Mouse (Mus musculus) neural tube, embryonic 13.5 days (tissue): ENCODE data around the gene Prickle1. TPM values are rescaled to one million over a fixed set of nuclear protein-coding genes. Genes with fewer than 3 reads are reported as not detected.

ENCODE experiments used
- ATAC-seq: fragments of 200-750 bp; cut with Nextera tagmentation; 2 replicates; pipeline ENCODE4 v1.8.0; 2017; ENCODE audit warnings: low read depth, mild to moderate bottlenecking, moderate TSS enrichment, moderate library complexity
- H3K27ac ChIP-seq: fragments of 300-500 bp; sonication (generic); replicated peaks from 2 replicates; pipeline ENCODE4 v1.5.1; 2015; ENCODE audit warnings: moderate library complexity, mild to moderate bottlenecking, inconsistent platforms
- H3K27me3 ChIP-seq: fragments of 300-500 bp; sonication (generic); 2 replicates; pipeline ENCODE4 v1.6.1; 2015; ENCODE audit warnings: mild to moderate bottlenecking, inconsistent platforms
- H3K36me3 ChIP-seq: fragments of 300-500 bp; sonication (generic); 2 replicates; pipeline ENCODE4 v1.6.1; 2015; ENCODE audit warnings: mild to moderate bottlenecking, inconsistent platforms
- H3K4me1 ChIP-seq: fragments of 300-500 bp; sonication (generic); replicated peaks from 2 replicates; pipeline ENCODE4 v1.6.1; 2015; ENCODE audit warnings: inconsistent platforms
- H3K4me2 ChIP-seq: fragments of 300-500 bp; sonication (generic); 2 replicates; pipeline ENCODE4 v1.6.1; 2015; ENCODE audit warnings: inconsistent platforms, mild to moderate bottlenecking, moderate library complexity
- H3K4me3 ChIP-seq: fragments of 300-500 bp; sonication (generic); 2 replicates; pipeline ENCODE4 v1.5.1; 2015; ENCODE audit warnings: mild to moderate bottlenecking, inconsistent platforms
- H3K9ac ChIP-seq: fragments of 300-500 bp; sonication (generic); 2 replicates; pipeline ENCODE4 v1.6.1; 2015; ENCODE audit warnings: moderate library complexity, mild to moderate bottlenecking, inconsistent platforms
- H3K9me3 ChIP-seq: fragments of 300-500 bp; sonication (generic); 2 replicates; pipeline ENCODE4 v1.6.1; 2016; ENCODE audit warnings: inconsistent platforms
- WGBS: fragments of 180-500 bp; shearing (Covaris S2); methylation state at CpG from one replicate; pipeline ENCODE4 v1.1.7; 2015; 5-methylcytosine and 5-hydroxymethylcytosine counted together
- polyA plus RNA-seq: library from polyadenylated mRNA; unstranded; fragments of >200 nt; fragmentation: Nextera tagmentation; extraction: Ambion mirVana; gene quantifications from 2 replicates; pipeline ENCODE4 v1.2.1, GENCODE M21; 2015

The Prickle1 gene
- polyA plus RNA-seq, 1 experiment from 2014 or later: 16.5 TPM

DNA sequence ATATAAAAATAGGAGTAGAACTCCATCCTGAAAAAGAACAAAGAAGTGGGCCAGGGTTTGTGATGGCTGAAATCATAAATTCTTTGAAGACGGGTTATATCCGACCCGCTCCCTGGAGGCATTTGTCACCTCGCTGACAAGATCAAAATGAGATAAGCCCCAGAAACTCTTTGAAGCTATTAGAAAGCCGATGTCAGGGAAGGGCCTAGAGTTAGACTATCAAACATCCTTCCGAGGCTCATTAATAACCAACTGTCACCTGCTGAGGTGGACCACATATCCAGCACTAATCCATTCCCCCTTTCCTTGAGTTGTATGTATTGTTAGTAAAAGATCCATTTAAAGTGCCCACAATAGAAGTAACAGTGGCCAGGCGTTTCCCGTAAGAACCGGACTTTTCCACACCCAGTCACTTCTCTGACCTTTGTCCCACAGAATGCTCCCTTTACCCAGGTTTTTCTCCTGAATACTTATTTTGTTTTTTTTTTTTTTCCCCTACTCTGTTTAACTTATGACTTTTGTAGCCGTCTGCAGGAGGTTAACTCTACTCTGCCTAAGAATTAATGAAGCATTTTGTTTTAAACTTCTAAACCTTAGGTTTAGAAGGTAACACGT lies 24.7 kb downstream of the Prickle1 start:
- Histone ChIP-seq H3K9me3 (no peaks in the 10 kb centered on the region), H3K27ac (no peak overlapping the region), H3K4me2 (no peak overlapping the region), H3K4me3 (no peak overlapping the region), H3K9ac (no peak overlapping the region), H3K27me3 (no peaks in the 10 kb centered on the region), H3K36me3 (no peaks in the 10 kb centered on the region), H3K4me1 (peaks cover 21% of the 10 kb centered on the region)
- 45% methylated on average over 11 of the region's 11 CpGs for WGBS
- no peak for ATAC-seq

DNA sequence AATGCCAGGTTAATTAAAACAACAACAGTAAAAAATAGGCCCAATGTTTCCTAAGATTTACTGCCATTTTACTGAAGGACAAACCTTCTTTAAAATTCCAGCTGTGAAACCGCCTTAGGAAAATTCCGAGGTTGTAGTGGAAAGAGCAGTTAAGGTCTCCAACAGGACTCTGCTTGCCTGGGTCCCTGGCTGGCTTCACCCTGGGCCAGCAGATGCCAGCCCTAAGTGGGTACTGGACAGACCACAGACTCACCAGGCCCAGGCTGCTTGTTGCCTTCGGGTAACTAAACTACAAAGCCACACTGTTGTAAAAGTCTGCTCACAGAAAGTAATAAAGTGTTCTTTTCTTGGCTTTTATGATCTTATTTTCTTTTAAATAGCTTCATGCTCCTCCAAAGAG lies 26.8 kb downstream of the Prickle1 start:
- WGBS: 16% methylated on average over 3 of the region's 3 CpGs
- ATAC-seq: no peak
- no peak overlapping the region for H3K9ac ChIP-seq
- H3K4me3 ChIP-seq: no peak overlapping the region
- peaks cover 21% of the 10 kb centered on the region for H3K4me1 ChIP-seq
- H3K36me3 ChIP-seq: no peaks in the 10 kb centered on the region
- H3K27ac ChIP-seq: no peak overlapping the region
- no peaks in the 10 kb centered on the region for H3K27me3 ChIP-seq
- H3K4me2 ChIP-seq: no peak overlapping the region
- H3K9me3 ChIP-seq: no peaks in the 10 kb centered on the region

DNA sequence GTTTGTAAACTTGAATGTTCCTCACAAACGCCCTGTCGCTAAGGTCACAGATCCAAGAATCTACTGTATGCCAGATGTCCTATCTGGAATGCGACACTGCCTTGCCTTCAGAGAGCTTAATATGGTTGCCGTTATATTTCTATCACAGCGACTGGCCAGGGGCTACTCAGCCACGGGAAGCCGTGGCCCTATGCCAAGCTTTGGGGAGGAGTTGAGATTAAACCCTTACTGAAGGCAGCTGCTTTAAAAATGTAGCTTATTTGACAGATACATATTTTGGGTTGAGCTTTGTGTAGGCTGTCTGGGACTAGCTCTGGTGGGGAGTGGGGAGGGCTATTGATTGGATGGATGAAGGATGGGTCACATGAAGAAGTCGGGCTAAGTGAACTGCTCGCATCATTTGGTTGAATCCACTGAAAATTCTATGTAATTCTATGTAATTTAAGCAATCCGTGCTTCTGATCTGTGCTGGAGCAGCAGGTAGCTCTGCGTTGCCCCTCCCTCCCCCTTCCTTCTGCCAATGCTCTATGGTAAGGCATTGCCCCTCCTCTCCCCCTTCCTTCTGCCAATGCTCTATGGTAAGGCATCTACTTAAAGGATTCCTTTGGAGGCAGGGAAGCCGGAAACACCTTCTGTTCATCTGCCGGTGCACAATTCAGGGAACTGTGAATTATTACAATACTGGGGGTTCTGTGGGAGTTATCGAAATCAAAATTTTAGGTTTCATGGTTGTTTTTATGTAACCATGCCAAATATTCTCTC lies 28.0 kb downstream of the Prickle1 start:
- Histone ChIP-seq H3K36me3 (no peaks in the 10 kb centered on the region), H3K4me2 (no peak overlapping the region), H3K9ac (no peak overlapping the region), H3K27ac (no peak overlapping the region), H3K27me3 (no peaks in the 10 kb centered on the region), H3K4me3 (no peak overlapping the region), H3K9me3 (no peaks in the 10 kb centered on the region), H3K4me1 (peaks cover 21% of the 10 kb centered on the region)
- WGBS: 62% methylated on average over 14 of the region's 14 CpGs
- ATAC-seq: 0 out of 2 replicates have a peak, but pooled peaks have one; percentile 27

DNA sequence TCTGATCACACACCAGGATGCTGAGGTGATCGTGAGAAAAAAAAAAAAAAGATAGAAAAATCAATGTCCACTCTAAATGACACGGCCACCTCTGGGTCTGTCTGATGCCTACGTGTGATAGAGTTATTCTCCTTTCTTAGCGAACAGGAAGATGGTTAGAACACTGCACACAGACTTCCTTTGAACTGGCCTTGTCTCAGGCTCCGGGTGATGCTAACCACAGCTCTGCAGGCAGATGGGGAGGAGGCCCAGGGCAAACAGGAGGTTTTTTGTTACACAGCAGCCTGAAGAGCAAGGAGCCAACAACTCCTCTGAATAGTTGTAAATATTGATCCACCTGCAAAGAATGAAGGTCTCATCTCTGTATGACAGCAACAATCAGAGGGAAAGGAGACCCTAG lies 32.2 kb downstream of the Prickle1 start:
- no peaks in the 10 kb centered on the region for H3K27me3 ChIP-seq
- H3K36me3 ChIP-seq: 0 out of 2 replicates have a peak, but pooled peaks cover under 1% of the 10 kb centered on the region
- H3K9ac ChIP-seq: no peak overlapping the region
- H3K9me3 ChIP-seq: no peaks in the 10 kb centered on the region
- H3K4me2 ChIP-seq: no peak overlapping the region
- peaks cover 20% of the 10 kb centered on the region for H3K4me1 ChIP-seq
- no peak for ATAC-seq
- 65% methylated on average over 5 of the region's 5 CpGs for WGBS
- H3K4me3 ChIP-seq: no peak overlapping the region
- H3K27ac ChIP-seq: no peak overlapping the region

DNA sequence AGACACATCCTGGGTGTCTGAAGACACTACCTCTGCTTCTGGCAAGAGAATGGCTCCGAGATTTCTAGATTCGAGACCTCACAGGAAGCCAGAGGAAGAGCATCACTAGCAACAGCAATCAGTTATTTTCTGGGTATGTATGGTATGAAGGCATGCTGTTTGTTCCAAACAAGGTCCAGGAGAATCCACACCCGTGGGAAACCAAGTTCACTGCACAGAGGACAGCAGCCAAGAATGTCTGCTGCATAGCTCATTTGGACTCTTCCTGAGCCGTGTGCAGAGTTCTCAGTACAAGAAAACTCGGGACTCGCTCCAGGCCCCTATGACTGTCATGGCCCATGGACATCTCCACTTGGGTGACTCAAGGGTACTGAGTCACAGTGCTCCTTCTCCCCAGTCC lies 34.2 kb downstream of the Prickle1 start:
- Histone ChIP-seq H3K4me3 (no peak overlapping the region), H3K4me2 (no peak overlapping the region), H3K27ac (no peak overlapping the region), H3K27me3 (no peaks in the 10 kb centered on the region), H3K36me3 (0 out of 2 replicates have a peak, but pooled peaks cover 4% of the 10 kb centered on the region), H3K9me3 (no peaks in the 10 kb centered on the region), H3K4me1 (peaks cover 3% of the 10 kb centered on the region), H3K9ac (no peak overlapping the region)
- 83% methylated on average over 6 of the region's 6 CpGs for WGBS
- ATAC-seq: no peak

DNA sequence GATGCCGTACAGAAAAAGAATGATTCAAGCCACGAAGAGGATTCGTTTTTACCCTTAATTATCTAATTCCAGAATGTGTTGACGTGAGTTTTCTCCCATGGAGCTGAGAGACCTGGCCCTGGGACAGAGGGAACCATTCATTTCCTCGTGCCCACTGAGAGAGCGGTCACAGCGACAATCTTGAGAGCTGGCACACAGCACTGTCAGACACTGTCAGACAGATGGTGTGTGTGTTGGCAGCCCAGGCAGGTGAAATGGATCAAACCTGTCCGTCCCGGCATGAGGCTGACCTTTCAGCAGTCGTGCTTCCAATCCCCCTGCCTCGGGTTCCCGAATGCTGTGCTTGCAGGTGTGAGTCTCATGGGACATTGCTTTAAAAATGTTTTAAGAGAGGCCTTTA lies 37.3 kb downstream of the Prickle1 start:
- Histone ChIP-seq H3K4me1 (0 out of 2 replicates have a peak, but pooled peaks cover 6% of the 10 kb centered on the region), H3K36me3 (0 out of 2 replicates have a peak, but pooled peaks cover 4% of the 10 kb centered on the region), H3K27ac (no peak overlapping the region), H3K4me3 (no peak overlapping the region), H3K27me3 (no peaks in the 10 kb centered on the region), H3K9me3 (no peaks in the 10 kb centered on the region), H3K9ac (no peak overlapping the region), H3K4me2 (no peak overlapping the region)
- WGBS: 84% methylated on average over 12 of the region's 12 CpGs
- ATAC-seq: no peak

DNA sequence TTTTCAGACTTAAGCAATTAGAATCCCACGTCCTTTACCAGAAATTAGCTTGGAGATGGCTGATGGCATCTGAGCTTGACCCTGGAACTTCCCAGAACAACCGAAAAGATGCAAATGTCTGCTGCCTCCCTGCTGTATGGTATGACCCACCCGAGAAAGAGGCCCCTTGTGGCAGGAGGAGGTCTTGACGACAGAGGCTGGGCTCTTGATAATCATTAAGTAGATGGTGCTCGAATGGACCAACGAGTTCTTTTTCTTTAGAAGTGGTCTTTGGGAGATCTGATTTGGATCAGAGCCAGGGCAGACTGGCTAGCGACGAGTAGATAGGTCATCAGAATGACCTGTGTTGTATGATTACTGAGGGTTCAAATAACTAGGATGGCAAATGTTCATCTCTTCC lies 40.0 kb downstream of the Prickle1 start:
- WGBS: 74% methylated on average over 8 of the region's 8 CpGs
- Histone ChIP-seq H3K9me3 (no peaks in the 10 kb centered on the region), H3K9ac (no peak overlapping the region), H3K27ac (no peak overlapping the region), H3K36me3 (0 out of 2 replicates have a peak, but pooled peaks cover 4% of the 10 kb centered on the region), H3K4me2 (no peak overlapping the region), H3K27me3 (no peaks in the 10 kb centered on the region), H3K4me1 (peaks cover 18% of the 10 kb centered on the region), H3K4me3 (no peak overlapping the region)
- ATAC-seq: no peak

DNA sequence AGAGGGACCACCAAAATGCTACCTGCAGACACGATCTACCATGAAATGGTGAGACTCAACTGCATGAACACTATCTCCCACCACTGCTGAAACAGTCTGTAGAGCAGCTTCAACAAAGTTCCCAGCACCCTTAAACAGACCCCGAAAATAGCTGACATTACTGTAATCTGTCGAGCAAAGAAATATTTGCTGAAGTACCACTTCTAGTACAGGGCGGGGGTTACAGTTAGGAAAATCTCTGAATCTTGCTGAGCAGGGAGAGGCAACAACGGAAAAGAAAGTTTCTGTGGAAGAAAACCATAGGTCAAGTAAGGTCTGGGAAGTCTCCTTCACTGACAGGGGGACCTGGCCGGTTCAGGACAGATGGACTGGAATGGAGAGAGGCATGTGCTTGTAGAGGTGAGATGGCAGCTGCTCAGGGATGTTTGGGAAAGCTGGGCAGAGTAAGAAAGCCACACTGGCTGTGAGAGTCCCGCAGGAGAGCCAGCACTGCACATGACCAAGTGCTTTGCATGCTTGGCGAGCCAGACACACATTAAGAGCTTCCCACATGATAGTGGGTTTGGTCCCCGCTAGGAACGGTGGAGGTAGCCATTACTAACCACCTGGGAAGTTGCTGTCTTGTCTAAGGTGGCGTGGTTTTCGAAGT lies 41.4 kb downstream of the Prickle1 start:
- H3K27me3 ChIP-seq: no peaks in the 10 kb centered on the region
- no peak overlapping the region for H3K9ac ChIP-seq
- no peak for ATAC-seq
- H3K27ac ChIP-seq: no peak overlapping the region
- H3K36me3 ChIP-seq: 0 out of 2 replicates have a peak, but pooled peaks cover 4% of the 10 kb centered on the region
- WGBS: 77% methylated on average over 12 of the region's 12 CpGs
- no peaks in the 10 kb centered on the region for H3K9me3 ChIP-seq
- peaks cover 18% of the 10 kb centered on the region for H3K4me1 ChIP-seq
- no peak overlapping the region for H3K4me3 ChIP-seq
- H3K4me2 ChIP-seq: no peak overlapping the region

DNA sequence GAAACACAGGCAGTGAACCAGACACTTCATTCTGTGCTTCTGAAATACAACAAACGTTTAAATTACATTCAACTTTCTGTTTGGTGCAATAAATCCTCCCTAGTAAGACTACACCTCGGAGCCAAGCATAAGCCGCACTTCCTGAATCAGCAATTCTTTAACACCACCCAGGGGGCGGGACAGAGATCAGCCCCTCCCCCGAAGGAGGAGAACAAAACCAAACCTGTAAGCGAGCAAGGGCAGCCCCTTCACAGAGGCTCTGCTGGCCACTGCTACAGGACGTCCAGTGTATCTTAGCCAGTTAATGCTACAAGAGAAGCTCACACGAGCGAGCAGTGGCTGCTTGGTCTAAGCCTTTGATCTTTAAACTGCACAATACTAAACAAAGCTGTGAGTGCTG lies 43.5 kb downstream of the Prickle1 start:
- Histone ChIP-seq H3K9me3 (no peaks in the 10 kb centered on the region), H3K4me1 (peaks cover 18% of the 10 kb centered on the region), H3K9ac (no peak overlapping the region), H3K4me2 (peak overlapping the region; percentile 25), H3K36me3 (no peaks in the 10 kb centered on the region), H3K27ac (no peak overlapping the region), H3K4me3 (no peak overlapping the region), H3K27me3 (no peaks in the 10 kb centered on the region)
- peak; percentile 27; the same call in 1 of the 2 replicates for ATAC-seq
- WGBS: 2% methylated on average over 9 of the region's 9 CpGs

DNA sequence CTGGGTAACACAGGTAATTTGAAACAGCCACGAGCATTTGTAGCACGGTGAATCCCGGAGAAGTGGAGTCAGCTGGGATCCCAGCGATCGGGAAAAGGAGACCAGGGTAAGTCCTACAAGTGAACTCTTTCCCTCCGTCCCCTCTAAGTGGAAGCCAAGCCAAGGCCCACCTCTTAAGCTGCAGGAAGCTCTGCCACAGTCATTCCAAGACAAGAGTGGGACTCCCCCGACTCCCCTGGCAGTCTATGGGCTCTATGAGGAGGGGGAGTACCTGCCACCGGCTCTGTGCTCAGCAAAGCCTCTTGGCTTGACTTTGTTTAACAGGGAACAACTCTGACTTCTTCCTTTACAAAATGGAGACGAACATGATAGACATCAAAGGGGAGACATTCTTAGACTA lies 47.4 kb downstream of the Prickle1 start:
- H3K9me3 ChIP-seq: no peaks in the 10 kb centered on the region
- 82% methylated on average over 9 of the region's 9 CpGs for WGBS
- no peak overlapping the region for H3K4me2 ChIP-seq
- H3K4me3 ChIP-seq: no peak overlapping the region
- no peak overlapping the region for H3K27ac ChIP-seq
- H3K27me3 ChIP-seq: no peaks in the 10 kb centered on the region
- no peaks in the 10 kb centered on the region for H3K36me3 ChIP-seq
- peaks cover 11% of the 10 kb centered on the region for H3K4me1 ChIP-seq
- ATAC-seq: no peak
- H3K9ac ChIP-seq: no peak overlapping the region

DNA sequence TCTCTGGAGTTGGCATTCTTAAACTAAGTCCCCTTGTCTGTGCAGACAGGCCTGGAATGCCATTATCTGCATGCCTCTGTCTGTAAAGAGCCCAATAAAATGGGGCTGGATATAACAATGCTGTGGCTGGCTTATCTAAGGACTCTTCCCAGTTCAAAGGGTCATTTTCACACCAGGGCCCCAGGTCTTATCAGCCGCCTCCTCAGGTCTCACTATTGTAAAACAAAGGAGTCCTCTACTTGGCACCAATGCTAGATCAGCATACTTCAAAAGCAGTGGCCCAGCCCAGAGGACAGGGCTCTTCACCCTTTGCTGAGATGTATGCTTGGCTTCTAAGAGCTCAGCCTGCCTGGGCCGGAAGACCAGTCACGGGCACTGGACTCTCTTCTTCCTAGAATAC lies 56.3 kb downstream of the Prickle1 start:
- 46% methylated on average over 3 of the region's 3 CpGs for WGBS

DNA sequence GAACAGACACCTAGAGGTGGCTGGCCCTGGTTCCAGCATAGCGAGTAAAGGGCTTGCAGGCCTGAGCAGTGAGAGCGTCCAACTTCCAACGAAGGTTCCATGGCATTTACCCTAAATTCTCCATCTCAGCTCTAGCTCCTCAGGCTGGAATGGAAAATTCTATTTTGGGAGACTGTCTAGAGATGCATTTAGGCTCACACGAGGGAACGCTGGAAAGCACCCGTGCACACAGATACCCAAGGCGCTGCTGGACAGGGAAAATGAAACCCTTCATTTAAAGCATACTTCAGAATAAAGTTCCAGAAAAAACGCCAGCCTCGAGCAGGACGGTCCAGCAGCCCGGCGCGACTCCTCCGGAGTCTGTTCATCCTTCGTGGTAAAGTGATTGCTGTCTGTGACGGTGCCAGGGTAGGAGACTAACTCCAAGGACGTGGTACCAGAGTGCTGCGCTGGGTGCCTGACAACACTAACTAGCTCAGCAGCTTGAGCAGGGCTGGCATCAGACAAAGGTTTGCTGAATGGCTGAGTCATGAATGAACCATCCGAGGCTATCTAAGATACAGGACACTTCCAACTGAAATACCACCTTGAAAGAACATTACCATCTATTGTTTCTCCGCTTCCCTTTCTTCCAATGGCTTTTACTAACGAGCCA lies 57.0 kb downstream of the Prickle1 start:
- Histone ChIP-seq H3K9ac (no peak overlapping the region), H3K4me2 (no peak overlapping the region), H3K27ac (no peak overlapping the region), H3K27me3 (no peaks in the 10 kb centered on the region), H3K4me3 (no peak overlapping the region), H3K9me3 (no peaks in the 10 kb centered on the region), H3K4me1 (peaks cover 10% of the 10 kb centered on the region; the same call in 1 of the 2 replicates), H3K36me3 (no peaks in the 10 kb centered on the region)
- WGBS: 77% methylated on average over 21 of the region's 21 CpGs
- ATAC-seq: no peak

More for the DNA sequence above, 56.3 kb downstream of the Prickle1 start:
- H3K4me2 ChIP-seq: no peak overlapping the region
- ATAC-seq: no peak
- no peaks in the 10 kb centered on the region for H3K9me3 ChIP-seq
- no peak overlapping the region for H3K4me3 ChIP-seq
- no peak overlapping the region for H3K27ac ChIP-seq
- no peaks in the 10 kb centered on the region for H3K36me3 ChIP-seq
- peaks cover 9% of the 10 kb centered on the region; the same call in 1 of the 2 replicates for H3K4me1 ChIP-seq
- H3K27me3 ChIP-seq: no peaks in the 10 kb centered on the region
- no peak overlapping the region for H3K9ac ChIP-seq
